Mouse (Mus musculus) frontal cortex, postnatal 25 days (tissue): ENCODE data around the gene Gas6.

Experiments
- DNase-seq, 2 experiments: peaks; one replicate each; pipeline ENCODE4 v3.0.0; 2022; ENCODE audit warnings: low spot score in 2 of 2

Gas6 gene

GRCm38 (mm10) chr8:13506849-13507248 is 12.6 kb upstream of the Gas6 start:
- DNase-seq = no peak

GRCm38 (mm10) chr8:13504894-13505674 is 10.8 kb upstream of the Gas6 start:
- DNase-seq = no peak

- DNase-seq = no peak
Observed at GRCm38 (mm10) chr8:13503936-13504606, 9.8 kb upstream of the Gas6 start.

- DNase-seq = no peak
Observed at GRCm38 (mm10) chr8:13501221-13501620, 6.9 kb upstream of the Gas6 start.

- no peak for DNase-seq
Observed at GRCm38 (mm10) chr8:13493011-13493410, 1.3 kb downstream of the Gas6 start.

- no peak for DNase-seq
Observed at GRCm38 (mm10) chr8:13492198-13492995, 1.9 kb downstream of the Gas6 start.

DNA sequence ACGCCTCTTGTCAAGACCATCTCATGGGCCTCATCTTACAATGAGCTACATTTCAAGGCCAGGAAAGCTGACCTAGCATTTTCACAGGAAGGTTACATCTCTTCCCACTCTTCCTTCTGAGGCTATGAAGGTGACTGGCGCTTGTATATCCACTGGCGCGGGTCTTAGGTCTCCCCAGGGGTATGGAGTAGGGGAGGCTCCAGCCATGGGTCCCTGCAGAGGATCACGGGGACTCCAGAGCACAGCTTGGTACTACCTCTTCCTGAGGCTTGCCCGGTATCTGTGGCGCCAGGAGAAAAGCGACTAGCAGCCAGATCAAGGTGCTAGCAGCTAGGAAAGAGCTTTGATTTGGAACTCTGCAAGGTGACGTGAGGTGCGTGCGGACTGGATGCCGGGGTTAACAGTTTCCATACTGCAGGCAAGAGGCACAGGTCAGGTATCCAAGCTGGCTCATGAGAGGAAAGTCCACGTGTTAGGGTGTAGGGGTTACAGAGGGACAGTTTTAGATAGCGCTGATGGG is 2.7 kb downstream of the Gas6 start:
- DNase-seq = no peak

- DNase-seq = no peak
Observed at GRCm38 (mm10) chr8:13489986-13490910, 4.0 kb downstream of the Gas6 start.

DNA sequence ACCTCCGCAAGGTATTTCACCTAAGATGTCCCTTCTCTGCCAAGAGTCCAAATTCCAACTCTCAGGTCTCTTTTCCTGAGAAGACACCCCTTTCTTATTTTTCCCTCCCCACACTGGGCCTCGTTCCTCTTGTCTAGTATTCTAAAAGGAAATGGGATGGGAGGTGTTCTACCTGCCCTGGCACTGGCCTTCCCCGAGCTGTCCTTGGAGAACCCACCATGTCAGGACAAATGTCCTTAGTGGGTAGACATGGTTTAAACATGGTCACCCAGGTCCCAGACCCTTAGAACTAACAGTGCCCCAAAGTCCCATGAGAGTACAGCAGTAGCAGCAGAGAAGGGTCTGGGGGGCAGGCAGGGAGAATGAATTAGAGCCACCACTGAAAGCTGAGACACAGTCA is 4.9 kb downstream of the Gas6 start:
- DNase-seq = no peak

DNA sequence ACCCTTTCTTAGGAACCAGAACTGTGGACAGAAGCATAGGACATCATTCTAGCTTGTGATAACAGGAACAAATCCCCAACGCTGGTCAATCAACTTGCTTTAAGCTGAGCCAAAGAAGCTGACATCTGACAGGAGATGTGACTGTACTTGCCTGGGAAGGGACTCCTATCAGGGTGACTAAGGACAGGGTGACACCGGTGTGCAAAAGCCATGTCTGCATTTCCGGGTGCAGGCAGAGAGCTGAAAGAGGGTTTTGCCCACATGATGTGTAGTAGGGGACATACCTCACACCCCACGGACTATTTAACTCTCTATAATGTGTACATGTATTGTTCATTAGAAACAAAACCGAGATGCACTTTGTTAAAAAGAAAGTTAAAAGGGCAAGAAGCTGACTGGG is 11.1 kb downstream of the Gas6 start:
- no peak for DNase-seq

GRCm38 (mm10) chr8:13482101-13482801 is 12.0 kb downstream of the Gas6 start:
- DNase-seq = no peak

GRCm38 (mm10) chr8:13481596-13481995 is 12.7 kb downstream of the Gas6 start:
- DNase-seq = no peak

DNA sequence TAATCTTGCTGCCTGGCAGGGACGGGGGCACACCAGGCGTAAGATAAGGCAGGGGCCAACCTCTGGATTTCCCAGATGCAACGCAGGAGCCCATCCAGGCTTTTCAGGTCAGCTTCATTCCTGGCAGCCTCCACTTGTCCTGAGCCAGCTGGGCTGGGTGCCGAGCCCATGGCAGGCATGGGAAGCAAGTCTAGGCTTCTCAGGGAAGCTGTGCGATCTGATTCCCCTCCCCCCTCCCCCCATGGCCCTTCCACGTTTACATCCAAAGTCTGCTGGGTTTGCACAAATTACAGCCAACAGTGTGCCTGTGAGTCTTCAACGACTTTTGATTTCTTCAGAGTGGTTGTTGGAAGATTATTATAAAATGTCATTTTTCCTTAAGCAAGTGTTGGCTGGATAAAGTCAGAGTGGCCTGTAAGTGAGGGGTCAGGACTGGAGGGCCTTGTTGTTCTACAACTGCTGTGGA is 13.2 kb downstream of the Gas6 start:
- no peak for DNase-seq

- no peak for DNase-seq
Observed at GRCm38 (mm10) chr8:13475892-13476291, 18.4 kb downstream of the Gas6 start.

- DNase-seq = no peak
Observed at GRCm38 (mm10) chr8:13472284-13472683, 22.0 kb downstream of the Gas6 start.

- DNase-seq = no peak
Observed at GRCm38 (mm10) chr8:13471484-13471883, 22.8 kb downstream of the Gas6 start.

DNA sequence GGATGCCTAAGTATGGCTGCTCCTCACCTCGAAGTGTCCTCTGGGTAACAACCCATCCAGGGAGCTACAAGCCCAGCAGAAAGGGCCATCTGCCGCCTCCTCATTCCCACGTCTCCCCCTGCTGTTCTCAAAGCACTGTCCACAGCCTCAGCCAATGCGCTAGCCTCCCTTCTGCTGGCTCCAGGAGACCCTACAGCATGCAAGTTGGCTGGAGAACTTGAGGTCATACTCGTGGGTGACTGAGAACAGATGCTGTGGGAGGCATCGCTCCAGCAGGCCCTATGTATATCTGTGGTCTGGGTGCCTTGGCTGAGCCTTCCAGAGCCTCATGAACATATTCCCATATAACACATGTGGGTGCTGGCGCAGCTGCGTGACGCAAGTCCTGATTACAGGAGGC is 25.6 kb downstream of the Gas6 start:
- no peak for DNase-seq

GRCm38 (mm10) chr8:13466989-13467388 is 27.3 kb downstream of the Gas6 start:
- DNase-seq = no peak

- DNase-seq = no peak
Observed at GRCm38 (mm10) chr8:13465324-13465723, 29.0 kb downstream of the Gas6 start.

DNA sequence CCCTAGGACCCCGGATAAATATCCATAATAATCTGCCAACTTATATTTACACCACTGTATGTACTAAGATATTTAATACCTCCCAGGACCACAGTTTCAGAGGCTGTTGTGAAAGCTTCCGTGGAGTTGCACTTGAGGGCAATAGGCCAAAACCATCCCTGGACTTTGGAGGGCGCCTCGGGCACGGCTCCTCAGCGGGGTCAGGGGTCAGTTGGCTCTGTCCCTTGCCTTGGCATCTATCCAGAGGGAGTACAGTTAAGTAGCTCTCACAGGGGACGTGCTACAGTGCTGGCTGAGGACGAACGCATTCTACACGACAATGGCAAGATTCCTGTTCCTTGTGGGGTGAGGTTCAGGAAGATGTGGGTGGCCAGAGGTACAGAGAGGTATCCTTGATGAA is 31.9 kb downstream of the Gas6 start:
- DNase-seq = no peak
